Mouse (Mus musculus) layer of hippocampus, postnatal 25 days (tissue): ENCODE results near the gene Tie1. TPM values are rescaled to one million over a fixed set of nuclear protein-coding genes. Genes with fewer than 3 reads are reported as not detected.

Experiments
- DNase-seq, 2 experiments: peaks; one replicate each; pipeline ENCODE4 v3.0.0; 2022; ENCODE audit warnings: mixed read lengths in 2 of 2, low spot score in 1 of 2; ENCODE audit errors: extremely low spot score in 1 of 2
- total RNA-seq, 2 experiments: library from RNA; stranded (reverse); gene quantifications; 2 replicates each; pipeline ENCODE4 v1.2.3; 2021

Gene Tie1
- total RNA-seq, 2 experiments from 2014 or later: 7.0 to 8.1 TPM

DNA sequence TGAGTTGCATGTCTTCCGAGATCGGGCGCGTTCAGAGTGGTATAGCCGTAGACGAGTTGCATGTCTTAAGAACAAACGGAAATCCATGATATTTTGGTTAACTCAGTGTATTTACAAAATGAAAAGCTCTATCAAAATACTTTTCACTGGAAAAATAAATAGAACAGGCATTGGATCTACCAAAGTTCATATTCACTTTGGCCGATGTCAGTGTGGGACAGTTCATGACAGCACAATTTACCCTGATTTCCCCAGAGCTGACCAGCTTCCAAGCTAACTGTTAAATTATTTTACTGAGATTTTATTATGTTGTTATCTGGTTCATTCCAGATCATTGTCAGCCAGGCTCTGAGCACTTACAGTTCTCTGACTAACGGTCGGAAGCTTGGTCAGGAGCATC, 600 bp upstream of the Tie1 start:
- no peak for DNase-seq

DNA sequence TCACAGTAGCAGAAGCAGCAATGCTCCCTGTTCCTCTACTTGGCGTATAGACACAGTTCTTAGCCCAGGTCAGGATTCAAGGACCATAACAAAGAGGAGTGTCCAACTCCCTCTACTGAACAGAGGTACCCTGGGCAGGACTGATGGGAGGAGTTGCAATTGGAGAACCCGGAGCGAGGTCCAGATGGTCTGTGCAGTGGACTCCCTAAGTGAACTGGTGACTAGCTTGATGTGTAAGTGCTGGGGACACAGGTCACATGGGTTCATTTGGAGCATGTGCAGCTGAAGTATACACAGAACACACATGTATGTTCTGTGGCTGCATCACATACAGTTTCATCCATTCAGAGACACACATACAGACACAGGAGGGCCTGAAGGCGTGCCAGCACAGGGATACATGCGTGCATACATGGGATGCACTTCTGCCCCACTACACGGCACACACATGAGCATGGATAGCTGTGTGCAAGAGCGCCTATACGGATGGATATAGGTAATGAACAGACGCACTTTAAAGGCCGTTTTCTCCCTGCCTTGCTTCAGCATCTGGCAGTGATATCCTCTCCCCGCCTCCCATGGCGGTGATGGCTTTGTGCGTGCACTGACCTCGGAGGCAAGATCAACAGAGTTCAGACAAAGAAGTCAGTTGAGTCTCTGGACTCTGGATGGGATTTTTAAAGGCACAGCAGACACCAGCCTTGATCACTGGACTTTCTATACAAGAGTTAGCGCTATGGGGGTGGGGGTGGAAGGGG, 12.9 kb downstream of the Tie1 start:
- no peak for DNase-seq

GRCm38 (mm10) chr4:118472687-118473086, 17.2 kb downstream of the Tie1 start:
- no peak for DNase-seq

- no peak for DNase-seq
Measured at GRCm38 (mm10) chr4:118471281-118471680, 18.6 kb downstream of the Tie1 start.

GRCm38 (mm10) chr4:118465697-118466163, 24.1 kb downstream of the Tie1 start:
- no peak for DNase-seq

DNA sequence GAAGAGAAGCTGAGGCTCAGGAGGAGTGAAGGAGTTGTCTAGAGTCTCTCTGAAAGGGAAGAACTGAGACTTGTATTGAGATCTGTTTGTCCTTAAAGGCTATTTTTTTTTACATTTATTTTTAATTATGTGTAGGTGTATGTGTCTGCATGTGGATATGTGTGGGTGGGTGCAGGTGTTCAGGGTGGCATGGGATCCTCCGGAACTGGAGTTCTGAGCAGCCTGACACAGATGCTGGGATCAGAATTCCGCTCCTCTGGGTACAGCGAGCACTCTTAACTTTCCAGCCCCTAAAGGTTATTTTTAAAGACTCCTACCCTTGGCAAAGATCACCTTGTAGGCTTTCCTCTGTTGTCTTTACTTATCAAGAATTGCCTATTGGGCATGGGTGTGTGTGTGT, 24.9 kb downstream of the Tie1 start:
- DNase-seq: no peak

DNA sequence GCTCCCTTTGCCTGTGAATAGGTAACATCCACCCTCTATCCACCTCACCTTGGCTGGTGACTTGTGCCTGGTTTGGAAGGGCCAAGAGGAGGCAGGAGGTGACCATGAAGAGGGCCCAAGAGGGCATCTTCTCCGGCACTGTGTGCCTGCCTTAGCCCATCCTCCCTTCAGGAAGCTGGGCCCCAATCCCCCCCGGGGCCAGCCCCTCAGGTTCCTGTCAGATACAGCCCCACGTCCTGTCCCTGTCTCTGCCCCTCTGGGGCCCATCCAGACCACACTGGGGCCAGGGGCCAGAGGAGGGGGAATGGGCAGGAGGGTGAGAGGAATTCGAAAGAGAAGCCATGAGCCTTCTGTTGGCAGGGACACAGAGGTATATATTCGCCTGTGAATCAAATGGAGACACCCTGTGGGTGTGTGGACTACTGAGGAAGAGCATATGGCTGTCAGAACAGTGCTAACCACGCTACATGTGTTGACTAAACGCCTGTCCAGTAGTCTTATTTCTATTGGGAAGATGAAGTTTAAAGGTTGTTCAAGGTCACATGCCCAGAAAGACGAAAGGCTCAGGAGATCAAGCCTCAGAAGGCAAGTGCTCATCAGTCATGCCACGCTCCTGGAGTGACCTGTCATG, 32.4 kb downstream of the Tie1 start, which contains the start of gene Mpl:
Gene Mpl (minus strand): TSS at position 169 of the 631 bp plus-strand sequence.
- DNase-seq: no peak

- no peak for DNase-seq
Measured at GRCm38 (mm10) chr4:118446415-118447153, 43.3 kb downstream of the Tie1 start.

DNA sequence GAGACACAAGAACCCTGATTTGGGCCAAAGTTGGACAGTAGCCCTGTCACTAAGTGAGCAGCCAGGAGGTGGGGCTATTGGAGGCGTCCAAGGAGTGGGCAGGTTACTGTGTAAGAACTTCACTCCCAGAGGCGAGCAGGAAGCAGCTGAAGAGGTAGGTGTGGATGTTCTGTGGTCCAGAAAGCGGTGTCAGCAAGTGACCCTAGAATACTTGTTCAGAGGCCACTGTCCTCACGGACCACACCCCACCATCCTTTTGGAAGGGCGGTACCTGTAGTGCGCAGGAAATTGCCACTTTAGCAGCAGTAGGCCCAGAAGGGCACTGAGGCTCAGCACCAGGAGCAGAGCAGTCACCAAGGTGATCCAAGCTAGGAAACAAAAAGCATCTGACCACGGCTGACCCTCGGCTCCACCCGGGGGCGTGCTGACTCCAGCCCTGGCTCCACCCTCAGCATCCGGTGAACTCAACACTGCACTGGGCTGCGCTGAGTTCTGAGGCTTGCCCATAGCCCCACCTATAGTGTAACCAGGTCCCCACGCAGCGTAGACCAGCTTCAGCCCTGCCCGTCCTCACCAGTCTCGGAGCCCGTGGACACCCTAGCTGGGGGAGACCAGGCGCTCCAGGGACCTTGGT, 44.0 kb downstream of the Tie1 start:
- DNase-seq: peak in 1 of 2 experiments; percentile 8

- DNase-seq: no peak
Measured at GRCm38 (mm10) chr4:118445088-118445487, 44.8 kb downstream of the Tie1 start.

DNA sequence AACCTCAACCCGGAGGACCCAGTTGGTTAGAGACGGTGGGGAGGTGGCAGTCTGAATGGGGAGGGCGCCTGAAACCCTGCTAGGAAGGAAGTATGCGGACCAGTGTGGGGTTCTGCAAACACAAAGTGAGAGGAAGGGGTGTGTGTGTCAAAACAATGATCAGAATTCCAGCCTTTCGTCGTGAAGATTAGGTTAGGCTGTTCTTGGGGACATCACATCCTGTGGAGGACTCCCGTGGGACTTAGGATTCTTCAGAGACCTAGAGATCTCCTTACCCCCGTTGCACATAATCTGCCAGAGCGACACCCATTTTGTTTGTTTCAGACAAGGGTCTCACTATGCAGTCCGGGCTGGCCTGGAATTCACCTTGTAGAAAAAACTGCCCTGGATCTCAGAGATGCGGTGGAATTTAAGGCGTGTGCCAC, 52.0 kb downstream of the Tie1 start:
- no peak for DNase-seq

GRCm38 (mm10) chr4:118436820-118437603, 52.8 kb downstream of the Tie1 start, which contains the start of gene Cdc20:
Cdc20 (minus strand) TSS chr4:118437352.
- peak; percentile 65 to 68 for DNase-seq

DNA sequence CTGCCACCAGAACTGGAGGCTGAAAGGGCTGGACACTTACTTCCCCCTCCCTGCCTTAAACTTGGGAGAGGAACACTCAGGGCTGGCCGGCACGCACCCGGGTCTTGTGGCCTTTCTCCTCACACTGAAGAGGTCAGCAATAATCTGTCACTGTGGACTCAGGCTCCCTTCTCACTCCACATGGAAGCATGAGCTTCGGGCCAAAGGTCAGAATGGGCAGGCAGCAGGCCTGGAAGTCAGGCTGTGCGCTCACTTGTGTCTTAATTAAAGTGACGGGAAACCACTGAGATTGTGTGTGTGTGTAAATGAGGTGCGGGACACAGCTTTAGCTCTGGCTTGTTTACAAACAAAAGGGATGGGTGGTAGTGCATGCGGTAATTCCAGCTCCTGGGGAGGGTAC, 57.5 kb downstream of the Tie1 start:
- DNase-seq: no peak

DNA sequence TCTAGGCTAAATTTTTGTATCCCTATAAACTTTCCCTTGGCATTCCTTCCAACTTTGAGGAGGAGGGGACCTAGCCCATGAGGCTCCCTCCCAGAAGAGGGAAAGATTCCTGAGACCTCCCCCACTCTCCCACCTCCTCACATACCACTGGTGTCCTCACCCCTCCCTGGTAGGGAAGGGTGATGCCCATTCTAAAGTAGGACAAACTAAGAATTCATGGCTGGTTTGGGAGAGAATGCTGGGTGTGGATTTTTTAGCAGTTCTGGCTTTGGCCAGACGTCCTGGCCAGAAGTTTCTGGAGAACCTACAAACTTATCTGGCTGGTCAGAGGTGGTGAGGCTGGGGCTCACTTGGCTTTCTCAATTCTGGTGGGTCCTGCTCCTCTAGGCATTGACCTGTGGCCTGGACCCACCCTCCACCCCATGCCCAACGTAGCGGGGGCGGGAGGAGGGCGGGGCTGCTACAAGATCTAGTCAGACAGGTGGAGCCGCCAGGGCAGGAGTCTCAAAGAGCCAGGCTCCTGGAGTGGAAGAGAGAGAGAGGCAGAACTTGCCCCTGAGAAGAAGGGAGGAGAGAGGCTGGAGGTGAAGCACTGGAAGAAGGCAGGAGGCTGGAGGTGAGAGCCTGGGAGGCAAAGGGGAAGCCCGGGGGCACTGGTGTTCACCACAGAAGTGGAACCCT, 60.5 kb downstream of the Tie1 start:
- no peak for DNase-seq

DNA sequence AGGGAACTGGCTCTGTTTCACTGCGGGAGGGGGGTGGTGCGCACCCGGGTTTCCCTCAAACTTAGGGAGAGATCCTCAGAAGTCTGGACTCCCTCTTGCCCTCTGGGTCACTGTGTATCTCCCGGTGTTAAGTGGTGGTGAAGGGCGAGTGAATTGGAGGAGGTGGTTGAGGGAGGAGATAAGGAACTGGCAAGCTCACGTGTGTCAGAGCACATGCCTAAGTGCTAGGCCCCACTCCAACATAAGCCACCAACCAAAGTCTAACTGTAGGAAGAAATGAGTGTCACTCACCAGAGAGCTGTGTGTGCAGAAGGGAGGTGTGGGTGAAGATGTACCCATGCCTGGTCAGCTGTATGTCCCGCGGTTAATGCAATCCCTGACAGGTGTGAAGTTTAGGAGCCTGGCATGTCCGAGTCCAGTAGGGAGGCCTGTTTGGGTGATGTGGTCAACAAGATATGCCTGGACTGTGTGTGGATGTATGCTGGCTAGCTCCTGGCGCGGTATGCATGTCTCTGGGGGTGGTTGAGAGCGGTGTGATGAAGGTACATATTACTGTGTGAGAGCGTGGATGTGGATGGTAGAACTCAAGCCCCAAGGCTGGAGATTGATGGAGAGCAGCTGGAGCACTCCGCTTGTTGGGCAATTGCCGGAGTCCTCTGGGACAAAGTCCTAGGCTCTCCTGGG, 61.2 kb downstream of the Tie1 start:
- no peak for DNase-seq

- peak; percentile 45 to 54 for DNase-seq
Measured at GRCm38 (mm10) chr4:118427768-118428451, 62.0 kb downstream of the Tie1 start, which contains the start of gene Elovl1. Elovl1 (plus strand) TSS chr4:118428093.

GRCm38 (mm10) chr4:118427415-118427767, 62.5 kb downstream of the Tie1 start:
- DNase-seq: no peak

GRCm38 (mm10) chr4:118425374-118425773, 64.5 kb downstream of the Tie1 start:
- no peak for DNase-seq
